Mouse (Mus musculus): Measurements from ENCODE around the gene Atg2a.

The Atg2a gene

GRCm38 (mm10) chr19:6247526-6248300 is 6.2 kb downstream of the Atg2a start:
- DNase-seq: no peak

- DNase-seq: no peak
These were observed 11.6 kb downstream of the Atg2a start for GRCm38 (mm10) chr19:6253021-6253420.

- peak; percentile 53 to 60 for DNase-seq
These were observed 19.0 kb downstream of the Atg2a start for GRCm38 (mm10) chr19:6260428-6260827.

- DNase-seq: no peak
These were observed 19.5 kb downstream of the Atg2a start for GRCm38 (mm10) chr19:6260946-6261345.

- DNase-seq: no peak
These were observed 19.9 kb downstream of the Atg2a start for GRCm38 (mm10) chr19:6261379-6261778.

GRCm38 (mm10) chr19:6262222-6262621 is 20.8 kb downstream of the Atg2a start:
- peak; percentile 81 to 86 for DNase-seq

- DNase-seq: peak; percentile 58 to 75
These were observed 21.5 kb downstream of the Atg2a start for GRCm38 (mm10) chr19:6262839-6263433.

GRCm38 (mm10) chr19:6264200-6264599 is 22.7 kb downstream of the Atg2a start:
- DNase-seq: no peak

GRCm38 (mm10) chr19:6264945-6265344 is 23.5 kb downstream of the Atg2a start:
- no peak for DNase-seq

GRCm38 (mm10) chr19:6265727-6266182 is 24.3 kb downstream of the Atg2a start:
- no peak for DNase-seq

GRCm38 (mm10) chr19:6267306-6268169 is 26.1 kb downstream of the Atg2a start:
- DNase-seq: peak in 1 of 2 experiments; percentile 36

- DNase-seq: peak; percentile 93 to 94
These were observed 26.7 kb downstream of the Atg2a start for GRCm38 (mm10) chr19:6268170-6268528.

GRCm38 (mm10) chr19:6268670-6269132 is 27.2 kb downstream of the Atg2a start:
- no peak for DNase-seq

GRCm38 (mm10) chr19:6269798-6270475 is 28.5 kb downstream of the Atg2a start:
- no peak for DNase-seq

- DNase-seq: no peak
These were observed 29.2 kb downstream of the Atg2a start for GRCm38 (mm10) chr19:6270661-6271060.

- peak in 1 of 2 experiments; percentile 49 for DNase-seq
These were observed 29.7 kb downstream of the Atg2a start for GRCm38 (mm10) chr19:6271206-6271605.

- peak; percentile 24 to 62 for DNase-seq
These were observed 30.6 kb downstream of the Atg2a start for GRCm38 (mm10) chr19:6272053-6272452.

- DNase-seq: no peak
These were observed 31.3 kb downstream of the Atg2a start for GRCm38 (mm10) chr19:6272738-6273137.

- no peak for DNase-seq
These were observed 32.1 kb downstream of the Atg2a start for GRCm38 (mm10) chr19:6273592-6273991.

- DNase-seq: no peak
These were observed 32.6 kb downstream of the Atg2a start for GRCm38 (mm10) chr19:6273998-6274608.

- DNase-seq: no peak
These were observed 34.4 kb downstream of the Atg2a start for GRCm38 (mm10) chr19:6275740-6276389.
